Mouse (Mus musculus) neural tube, embryonic 13.5 days (tissue): Measurements from ENCODE around the gene Kif2a. TPM values are rescaled to one million over a fixed set of nuclear protein-coding genes. Genes with fewer than 3 reads are reported as not detected.

Experiments
- ATAC-seq: fragments of 200-750 bp; cut with Nextera tagmentation; 2 replicates; pipeline ENCODE4 v1.8.0; 2017; ENCODE audit warnings: low read depth, mild to moderate bottlenecking, moderate TSS enrichment, moderate library complexity
- H3K27ac ChIP-seq: fragments of 300-500 bp; sonication (generic); replicated peaks from 2 replicates; pipeline ENCODE4 v1.5.1; 2015; ENCODE audit warnings: moderate library complexity, mild to moderate bottlenecking, inconsistent platforms
- H3K27me3 ChIP-seq: fragments of 300-500 bp; sonication (generic); 2 replicates; pipeline ENCODE4 v1.6.1; 2015; ENCODE audit warnings: mild to moderate bottlenecking, inconsistent platforms
- H3K36me3 ChIP-seq: fragments of 300-500 bp; sonication (generic); 2 replicates; pipeline ENCODE4 v1.6.1; 2015; ENCODE audit warnings: mild to moderate bottlenecking, inconsistent platforms
- H3K4me1 ChIP-seq: fragments of 300-500 bp; sonication (generic); replicated peaks from 2 replicates; pipeline ENCODE4 v1.6.1; 2015; ENCODE audit warnings: inconsistent platforms
- H3K4me2 ChIP-seq: fragments of 300-500 bp; sonication (generic); 2 replicates; pipeline ENCODE4 v1.6.1; 2015; ENCODE audit warnings: inconsistent platforms, mild to moderate bottlenecking, moderate library complexity
- H3K4me3 ChIP-seq: fragments of 300-500 bp; sonication (generic); 2 replicates; pipeline ENCODE4 v1.5.1; 2015; ENCODE audit warnings: mild to moderate bottlenecking, inconsistent platforms
- H3K9ac ChIP-seq: fragments of 300-500 bp; sonication (generic); 2 replicates; pipeline ENCODE4 v1.6.1; 2015; ENCODE audit warnings: moderate library complexity, mild to moderate bottlenecking, inconsistent platforms
- H3K9me3 ChIP-seq: fragments of 300-500 bp; sonication (generic); 2 replicates; pipeline ENCODE4 v1.6.1; 2016; ENCODE audit warnings: inconsistent platforms
- WGBS: fragments of 180-500 bp; shearing (Covaris S2); methylation state at CpG from one replicate; pipeline ENCODE4 v1.1.7; 2015; 5-methylcytosine and 5-hydroxymethylcytosine counted together
- polyA plus RNA-seq: library from polyadenylated mRNA; unstranded; fragments of >200 nt; fragmentation: Nextera tagmentation; extraction: Ambion mirVana; gene quantifications from 2 replicates; pipeline ENCODE4 v1.2.1, GENCODE M21; 2015

Kif2a gene
- polyA plus RNA-seq, 1 experiment from 2014 or later = 57.3 TPM

DNA sequence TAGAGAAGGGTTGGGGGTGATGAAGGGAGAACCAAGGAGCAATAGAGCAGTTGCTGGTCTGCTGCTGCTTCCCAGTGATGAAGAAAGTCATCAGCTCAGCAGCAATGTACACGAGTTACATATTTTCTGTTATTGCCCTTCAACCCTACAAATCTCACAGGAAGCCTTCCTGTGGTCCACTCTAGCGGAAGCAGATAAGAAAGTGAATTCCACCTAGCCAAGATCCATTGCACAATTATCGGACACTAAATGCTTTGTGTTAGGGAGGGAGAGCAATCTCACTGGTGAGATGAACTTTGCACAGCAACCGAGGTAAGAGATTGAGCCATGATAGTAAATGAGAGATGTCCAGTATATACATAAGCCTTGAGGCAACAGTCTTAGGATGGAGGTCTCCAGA is 17.6 kb upstream of the Kif2a start:
- Histone ChIP-seq H3K9ac (no peak overlapping the region), H3K4me2 (no peak overlapping the region), H3K4me3 (no peak overlapping the region), H3K4me1 (0 out of 2 replicates have a peak, but pooled peaks cover 4% of the 10 kb centered on the region), H3K36me3 (no peaks in the 10 kb centered on the region), H3K9me3 (no peaks in the 10 kb centered on the region), H3K27ac (no peak overlapping the region), H3K27me3 (no peaks in the 10 kb centered on the region)
- no peak for ATAC-seq
- 89% methylated on average over 4 of the region's 4 CpGs for WGBS

DNA sequence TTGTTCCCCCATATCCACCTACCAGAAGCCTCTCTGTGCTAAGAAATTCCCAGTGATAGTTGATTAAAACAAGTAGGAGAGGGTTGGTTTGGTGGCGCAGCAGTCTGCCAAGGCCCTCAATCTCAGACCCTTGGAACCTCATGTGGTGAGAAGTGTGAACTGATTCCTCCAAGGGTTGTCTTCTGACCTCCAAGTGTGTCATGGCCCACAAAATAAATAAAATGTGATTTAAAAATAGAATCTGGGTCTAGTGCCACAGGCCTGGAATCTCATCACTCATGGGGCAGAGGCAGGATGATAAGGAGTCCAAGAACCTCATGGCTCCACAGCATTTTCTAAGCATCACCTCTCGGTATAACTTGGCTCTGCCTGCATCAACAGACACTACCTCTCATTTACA is 16.4 kb upstream of the Kif2a start:
- no peak for ATAC-seq
- Histone ChIP-seq H3K4me1 (no peaks in the 10 kb centered on the region), H3K4me2 (no peak overlapping the region), H3K9me3 (no peaks in the 10 kb centered on the region), H3K4me3 (no peak overlapping the region), H3K27me3 (no peaks in the 10 kb centered on the region), H3K36me3 (no peaks in the 10 kb centered on the region), H3K27ac (no peak overlapping the region), H3K9ac (no peak overlapping the region)
- 91% methylated on average over 2 of the region's 2 CpGs for WGBS

DNA sequence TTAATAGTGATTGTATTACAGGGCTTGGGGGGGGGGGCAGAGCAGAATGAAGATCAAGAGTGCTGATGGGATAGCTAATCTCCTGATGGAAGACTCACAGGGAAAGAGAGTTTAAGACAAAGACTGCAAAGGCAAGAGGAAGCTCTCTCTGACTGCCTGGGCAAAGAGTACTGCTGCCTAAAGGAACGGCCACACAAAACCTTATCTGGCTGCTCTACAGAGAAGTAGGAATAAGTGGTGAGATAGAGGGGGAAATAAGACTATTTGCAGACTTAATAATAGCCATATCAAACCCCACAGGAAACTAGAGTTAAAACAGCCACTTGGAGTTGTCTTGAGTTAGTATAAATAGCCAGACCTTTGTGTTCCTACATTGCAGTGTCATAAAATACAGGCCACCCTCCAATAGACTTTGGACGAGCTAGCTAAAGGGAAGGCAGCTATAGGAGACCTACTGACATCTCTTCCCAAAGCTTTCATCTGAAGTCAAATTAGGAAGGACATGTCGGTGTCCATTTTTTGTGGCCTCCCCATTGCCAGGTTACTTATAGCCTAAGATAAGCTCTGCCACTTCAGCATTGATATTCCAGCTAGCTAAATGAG is 13.7 kb upstream of the Kif2a start:
- 62% methylated on average over 3 of the region's 3 CpGs for WGBS
- H3K4me3 ChIP-seq = no peak overlapping the region

DNA sequence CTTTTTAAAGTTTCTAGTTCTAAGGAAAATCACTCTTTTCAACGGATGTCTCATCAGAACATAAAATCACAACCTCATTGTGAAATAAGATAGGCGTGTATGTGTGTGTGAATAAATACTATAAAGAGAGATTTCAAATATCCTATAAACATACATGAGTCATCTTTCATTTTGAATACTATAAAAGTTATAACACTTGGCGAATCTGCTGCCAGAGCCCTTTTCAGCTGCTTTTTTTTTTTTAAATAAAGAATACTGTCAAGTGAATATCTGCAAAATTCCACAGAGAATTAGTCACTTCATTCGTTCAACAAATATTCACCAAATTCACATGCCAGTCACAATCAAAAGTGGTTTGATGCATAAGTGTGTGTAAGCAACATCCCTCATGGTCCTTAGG is 13.2 kb upstream of the Kif2a start:
- Histone ChIP-seq H3K9me3 (no peaks in the 10 kb centered on the region), H3K4me3 (no peak overlapping the region), H3K27ac (no peak overlapping the region), H3K27me3 (no peaks in the 10 kb centered on the region), H3K36me3 (no peaks in the 10 kb centered on the region), H3K4me1 (no peaks in the 10 kb centered on the region), H3K4me2 (no peak overlapping the region), H3K9ac (no peak overlapping the region)
- ATAC-seq = no peak
- 84% methylated on average over 4 of the region's 4 CpGs for WGBS

More for the DNA sequence above, 13.7 kb upstream of the Kif2a start:
- no peaks in the 10 kb centered on the region for H3K36me3 ChIP-seq
- H3K27me3 ChIP-seq = no peaks in the 10 kb centered on the region
- no peak overlapping the region for H3K4me2 ChIP-seq
- ATAC-seq = no peak
- no peak overlapping the region for H3K27ac ChIP-seq
- no peaks in the 10 kb centered on the region for H3K4me1 ChIP-seq
- H3K9me3 ChIP-seq = no peaks in the 10 kb centered on the region
- H3K9ac ChIP-seq = no peak overlapping the region

DNA sequence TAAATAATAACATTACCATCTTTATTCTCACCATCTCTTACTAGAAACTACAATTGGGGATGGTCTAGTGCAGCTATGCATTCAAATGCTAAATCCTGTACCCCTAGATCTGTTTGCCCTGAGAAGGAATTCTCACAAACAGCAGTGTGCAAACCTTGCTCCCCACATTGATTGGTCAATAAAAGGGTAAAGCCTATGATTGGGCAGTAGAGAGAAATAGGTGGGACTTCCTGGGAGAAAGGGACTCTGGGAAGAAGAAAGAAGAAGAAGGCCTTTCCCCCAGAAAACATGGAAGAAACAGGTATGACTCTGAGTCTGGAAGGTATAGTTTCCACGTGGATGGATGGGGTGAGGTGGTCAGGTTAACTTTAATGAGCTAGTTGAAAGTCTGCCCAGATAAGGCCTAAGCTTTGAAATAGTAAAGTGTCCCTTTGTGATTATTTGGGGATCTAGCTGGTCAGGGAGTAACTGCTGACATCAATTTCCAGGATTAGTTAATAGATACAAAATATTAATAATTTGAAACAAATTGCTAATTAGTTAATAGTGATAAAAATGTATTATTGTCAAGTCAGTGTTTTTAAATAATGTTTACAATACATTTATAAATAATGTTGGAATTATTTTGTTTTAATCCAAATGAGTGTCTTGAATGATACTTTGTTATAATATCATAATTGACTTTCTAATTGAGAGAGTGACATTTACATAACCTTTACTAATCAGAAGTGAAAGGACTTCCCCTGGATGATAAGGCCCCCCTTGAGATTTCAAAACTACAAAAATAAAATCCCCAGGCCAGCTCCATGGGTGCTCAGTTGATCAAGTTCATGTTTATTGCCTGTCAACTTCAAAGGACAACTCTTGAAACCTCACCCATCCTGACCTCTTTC is 12.3 kb upstream of the Kif2a start:
- H3K27me3 ChIP-seq = no peaks in the 10 kb centered on the region
- 44% methylated on average over 1 of the region's 1 CpGs for WGBS
- no peak overlapping the region for H3K9ac ChIP-seq
- no peaks in the 10 kb centered on the region for H3K4me1 ChIP-seq
- H3K36me3 ChIP-seq = no peaks in the 10 kb centered on the region
- no peak overlapping the region for H3K4me2 ChIP-seq
- H3K27ac ChIP-seq = no peak overlapping the region
- no peaks in the 10 kb centered on the region for H3K9me3 ChIP-seq
- no peak for ATAC-seq
- H3K4me3 ChIP-seq = no peak overlapping the region

DNA sequence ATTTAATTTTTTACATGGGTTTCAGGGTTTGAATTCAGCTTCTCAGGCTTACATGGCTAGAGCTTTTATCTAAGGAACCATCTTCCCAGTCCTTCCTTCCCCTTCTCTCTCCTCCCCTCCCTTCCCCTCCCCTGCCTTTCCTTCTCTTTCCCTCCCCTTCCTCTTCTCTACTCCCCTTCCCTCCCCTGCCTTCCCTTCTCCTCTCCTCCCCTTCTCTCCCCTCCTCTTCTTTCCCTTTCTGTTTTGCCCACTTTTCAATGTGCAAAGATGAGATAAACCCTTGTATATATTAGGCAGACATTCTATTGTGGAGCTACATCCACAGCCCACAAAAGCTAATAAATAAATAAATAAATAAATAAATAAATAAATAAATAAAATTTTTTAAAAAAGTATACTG is 9.3 kb upstream of the Kif2a start:
- H3K27ac ChIP-seq = no peak overlapping the region
- no peak overlapping the region for H3K4me2 ChIP-seq
- no peak overlapping the region for H3K4me3 ChIP-seq
- H3K36me3 ChIP-seq = no peaks in the 10 kb centered on the region
- no peak overlapping the region for H3K9ac ChIP-seq
- no peak for ATAC-seq
- no peaks in the 10 kb centered on the region for H3K9me3 ChIP-seq
- H3K4me1 ChIP-seq = no peaks in the 10 kb centered on the region
- H3K27me3 ChIP-seq = no peaks in the 10 kb centered on the region

DNA sequence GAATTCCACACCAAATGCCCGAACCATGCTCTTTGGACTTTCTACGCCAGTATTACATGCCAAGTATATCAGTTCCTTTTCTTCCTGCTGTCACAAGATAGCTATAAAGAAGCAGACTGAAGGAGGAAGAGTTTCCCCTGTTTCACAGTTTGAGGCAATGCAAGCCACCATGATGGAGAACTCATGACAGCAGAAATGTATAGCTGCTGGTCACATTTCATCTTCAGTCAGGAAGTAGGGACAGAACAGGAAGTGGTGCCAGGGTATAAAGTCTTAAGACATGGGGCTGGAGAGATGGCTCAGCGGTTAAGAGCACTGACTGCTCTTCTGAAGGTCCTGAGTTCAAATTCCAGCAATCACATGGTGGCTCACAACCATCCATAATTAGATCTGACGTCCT is 5.3 kb upstream of the Kif2a start:
- Histone ChIP-seq H3K27ac (no peak overlapping the region), H3K4me1 (peaks cover 5% of the 10 kb centered on the region), H3K36me3 (no peaks in the 10 kb centered on the region), H3K4me3 (no peak overlapping the region), H3K9ac (no peak overlapping the region), H3K27me3 (no peaks in the 10 kb centered on the region), H3K9me3 (no peaks in the 10 kb centered on the region), H3K4me2 (no peak overlapping the region)
- no peak for ATAC-seq
- WGBS = 89% methylated on average over 4 of the region's 4 CpGs

DNA sequence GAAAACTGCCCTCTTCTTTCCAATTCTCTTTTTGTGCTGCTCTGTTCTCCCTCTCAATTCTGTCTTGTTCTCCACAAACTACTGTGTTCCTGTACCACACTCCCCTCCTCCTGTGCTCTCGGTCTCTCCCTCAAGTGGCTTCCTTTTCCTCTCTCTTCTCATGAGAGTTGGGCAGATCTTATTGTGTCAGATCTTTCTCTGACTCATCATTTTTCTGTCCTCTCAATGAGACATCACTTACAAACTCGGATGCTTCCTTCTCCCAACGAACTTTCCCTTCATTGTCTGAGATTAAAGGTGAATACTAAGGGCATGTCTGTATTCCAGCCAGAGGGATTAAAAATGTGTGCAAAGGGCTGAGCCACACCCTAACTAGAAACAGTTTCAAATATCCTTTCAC is 3.7 kb upstream of the Kif2a start:
- H3K9ac ChIP-seq = no peak overlapping the region
- no peak overlapping the region for H3K27ac ChIP-seq
- H3K4me1 ChIP-seq = peaks cover 8% of the 10 kb centered on the region
- no peak overlapping the region for H3K4me3 ChIP-seq
- no peaks in the 10 kb centered on the region for H3K9me3 ChIP-seq
- no peak overlapping the region for H3K4me2 ChIP-seq
- no peaks in the 10 kb centered on the region for H3K27me3 ChIP-seq
- WGBS = 88% methylated on average over 3 of the region's 3 CpGs
- H3K36me3 ChIP-seq = no peaks in the 10 kb centered on the region
- no peak for ATAC-seq

DNA sequence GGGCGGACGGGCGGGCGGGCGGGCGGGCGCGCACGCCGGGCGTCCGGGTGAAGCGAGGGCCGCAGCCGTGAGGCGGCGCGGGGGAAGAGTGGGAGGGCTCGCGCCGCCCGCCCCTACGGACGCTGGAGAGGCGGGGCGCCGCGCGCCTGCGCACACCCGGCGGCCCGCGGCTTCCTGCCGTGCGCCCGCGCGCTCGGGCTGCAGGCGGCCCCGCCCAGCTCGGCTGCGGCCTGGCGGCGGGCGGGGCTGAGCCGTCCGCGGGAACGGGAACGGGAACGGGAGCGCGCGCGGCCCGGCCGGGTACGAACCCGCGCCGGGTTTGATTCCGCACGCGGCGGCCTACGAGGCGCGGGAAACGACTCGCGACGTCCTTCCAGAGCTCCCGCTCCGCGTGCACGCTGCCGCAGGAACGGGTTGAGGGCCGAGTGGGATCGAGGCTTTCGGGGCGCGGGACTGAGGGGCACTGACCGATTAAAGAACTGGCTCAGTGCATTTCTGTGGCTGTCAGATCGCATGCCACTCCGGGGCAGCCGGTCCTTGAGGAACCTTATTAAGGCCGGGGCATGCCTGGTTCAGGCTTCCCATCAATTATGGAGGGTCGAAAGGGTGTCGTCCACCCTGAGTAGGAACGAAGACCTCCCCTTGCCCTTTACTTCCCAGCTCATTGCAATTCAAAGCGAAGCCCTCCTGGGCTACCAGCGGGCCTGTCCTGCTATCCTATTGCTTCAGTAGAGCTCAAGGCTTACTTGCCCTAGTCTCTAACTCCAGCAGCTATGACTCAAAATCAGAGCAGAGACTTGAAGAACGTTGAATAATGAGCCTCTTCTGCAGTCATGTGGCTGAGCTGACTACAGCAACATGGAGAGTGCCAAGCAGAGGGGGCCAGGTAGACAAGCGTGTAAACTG is 593 bp upstream of the Kif2a start:
- Histone ChIP-seq H3K36me3 (no peaks in the 10 kb centered on the region), H3K27ac (peak overlapping the region; percentile 99), H3K4me1 (peaks cover 36% of the 10 kb centered on the region), H3K9ac (peak overlapping the region; percentile 96), H3K4me3 (peak overlapping the region; percentile 74), H3K27me3 (no peaks in the 10 kb centered on the region), H3K4me2 (peak overlapping the region; percentile 73), H3K9me3 (no peaks in the 10 kb centered on the region)
- ATAC-seq = peak; percentile 94
- WGBS = 1% methylated on average over 71 of the region's 97 CpGs

DNA sequence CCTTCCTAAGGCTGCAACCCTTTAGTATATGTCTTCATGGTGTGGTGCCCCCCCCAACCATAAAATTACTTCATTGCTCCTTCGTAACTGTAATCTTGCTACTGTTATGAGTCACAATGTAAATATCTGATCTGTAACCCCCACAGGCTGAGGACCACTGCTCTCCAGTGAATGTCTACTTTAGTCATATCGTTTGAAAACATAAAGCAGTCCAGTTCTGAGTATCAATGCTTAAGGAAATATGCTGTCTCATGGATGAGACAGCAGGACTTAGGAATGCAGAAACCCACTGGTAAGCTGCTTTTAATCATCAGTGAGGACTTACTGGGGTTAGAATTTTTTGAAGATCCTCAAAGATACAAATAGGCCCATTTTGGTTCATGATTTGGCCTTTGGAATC is 2.5 kb downstream of the Kif2a start:
- Histone ChIP-seq H3K27ac (no peak overlapping the region), H3K27me3 (no peaks in the 10 kb centered on the region), H3K9ac (peak overlapping the region; percentile 38; the same call in 1 of the 2 replicates), H3K36me3 (no peaks in the 10 kb centered on the region), H3K4me3 (0 out of 2 replicates have a peak overlapping the region, but pooled peaks have one; percentile 17), H3K9me3 (no peaks in the 10 kb centered on the region), H3K4me1 (peaks cover 41% of the 10 kb centered on the region), H3K4me2 (peak overlapping the region; percentile 33)
- WGBS = 85% methylated on average over 2 of the region's 2 CpGs
- ATAC-seq = no peak

DNA sequence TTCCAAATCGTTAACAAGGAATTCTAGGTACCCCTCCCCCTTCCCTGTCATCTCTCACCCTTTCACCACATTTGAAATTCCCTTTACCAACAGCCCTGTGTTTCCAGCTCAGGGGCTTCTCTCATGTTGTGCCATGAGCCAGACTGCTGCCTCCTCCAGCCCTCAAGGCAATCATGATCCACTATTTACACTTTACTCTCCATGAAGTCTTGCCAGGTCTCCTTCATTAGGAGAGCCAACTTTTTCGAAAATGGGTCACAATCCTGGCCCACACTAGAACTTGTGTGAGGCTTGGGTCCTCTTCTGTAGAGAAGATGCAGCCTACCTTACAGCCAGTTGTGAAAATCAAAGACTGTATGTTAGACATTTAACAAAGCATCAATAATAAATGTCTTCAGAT is 8.0 kb downstream of the Kif2a start:
- Histone ChIP-seq H3K9ac (no peak overlapping the region), H3K27ac (no peak overlapping the region), H3K4me1 (peaks cover 38% of the 10 kb centered on the region), H3K36me3 (no peaks in the 10 kb centered on the region), H3K4me3 (no peak overlapping the region), H3K4me2 (no peak overlapping the region), H3K9me3 (no peaks in the 10 kb centered on the region), H3K27me3 (no peaks in the 10 kb centered on the region)
- no peak for ATAC-seq
- 84% methylated on average over 2 of the region's 2 CpGs for WGBS

DNA sequence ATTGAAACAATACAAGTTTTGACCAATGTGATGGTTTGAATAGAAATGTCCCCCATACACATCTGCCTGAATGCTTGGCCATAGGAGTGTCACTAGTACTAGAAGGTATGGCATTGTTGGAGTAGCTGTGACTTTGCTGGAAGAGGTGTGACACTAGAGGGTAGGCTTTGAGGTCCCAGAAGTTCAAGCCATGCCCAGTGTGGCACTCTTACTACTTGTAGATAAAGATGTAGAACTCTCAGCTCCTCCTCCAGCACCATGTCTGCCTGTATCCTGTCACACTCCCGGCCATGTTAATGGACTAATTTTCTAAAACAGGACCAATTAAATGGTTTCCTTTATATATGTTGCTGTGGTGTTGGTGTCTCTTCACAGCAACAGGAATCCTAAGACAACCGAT is 10.3 kb downstream of the Kif2a start:
- no peak overlapping the region for H3K9ac ChIP-seq
- ATAC-seq = no peak
- H3K4me1 ChIP-seq = peaks cover 21% of the 10 kb centered on the region
- 87% methylated on average over 2 of the region's 2 CpGs for WGBS
- no peaks in the 10 kb centered on the region for H3K9me3 ChIP-seq
- no peak overlapping the region for H3K4me2 ChIP-seq
- no peaks in the 10 kb centered on the region for H3K27me3 ChIP-seq
- H3K27ac ChIP-seq = no peak overlapping the region
- H3K4me3 ChIP-seq = no peak overlapping the region
- no peaks in the 10 kb centered on the region for H3K36me3 ChIP-seq
